Mouse (Mus musculus) kidney, embryonic 15.5 days (tissue): ENCODE measurements around the gene Dctn3. TPM values are rescaled to one million over a fixed set of nuclear protein-coding genes. Genes with fewer than 3 reads are reported as not detected.

Experiments
- ATAC-seq: fragments of 200-750 bp; cut with Nextera tagmentation; replicated peaks from 2 replicates; pipeline ENCODE4 v1.8.0; 2017; ENCODE audit warnings: moderate TSS enrichment; ENCODE audit not compliant: low FRiP score
- H3K27ac ChIP-seq: fragments of 300-500 bp; sonication (generic); 2 replicates; pipeline ENCODE4 v1.5.1; 2015; ENCODE audit warnings: mild to moderate bottlenecking, inconsistent platforms
- H3K27me3 ChIP-seq: fragments of 300-500 bp; sonication (generic); 2 replicates; pipeline ENCODE4 v1.6.1; 2015; ENCODE audit warnings: inconsistent platforms
- H3K36me3 ChIP-seq: fragments of 300-500 bp; sonication (generic); 2 replicates; pipeline ENCODE4 v1.6.1; 2015; ENCODE audit warnings: inconsistent platforms
- H3K4me1 ChIP-seq: fragments of 300-500 bp; sonication (generic); 2 replicates; pipeline ENCODE4 v1.6.1; 2015; ENCODE audit warnings: inconsistent platforms
- H3K4me2 ChIP-seq: fragments of 300-500 bp; sonication (generic); 2 replicates; pipeline ENCODE4 v1.6.1; 2015; ENCODE audit warnings: moderate library complexity, mild to moderate bottlenecking, inconsistent platforms
- H3K4me3 ChIP-seq: fragments of 300-500 bp; sonication (generic); replicated peaks from 2 replicates; pipeline ENCODE4 v1.5.1; 2015; ENCODE audit warnings: mild to moderate bottlenecking, inconsistent platforms
- H3K9ac ChIP-seq: fragments of 300-500 bp; sonication (generic); 2 replicates; pipeline ENCODE4 v1.6.1; 2015; ENCODE audit warnings: mild to moderate bottlenecking, inconsistent platforms
- H3K9me3 ChIP-seq: fragments of 300-500 bp; sonication (generic); replicated peaks from 2 replicates; pipeline ENCODE4 v1.6.1; 2016; ENCODE audit warnings: inconsistent platforms
- WGBS: fragments of 180-500 bp; shearing (Covaris S2); methylation state at CpG from one replicate; pipeline ENCODE4 v1.1.7; 2015; ENCODE audit warnings: mixed read lengths; 5-methylcytosine and 5-hydroxymethylcytosine counted together
- polyA plus RNA-seq: library from polyadenylated mRNA; unstranded; fragments of >200 nt; fragmentation: Nextera tagmentation; extraction: Ambion mirVana; gene quantifications from 2 replicates; pipeline ENCODE4 v1.2.1, GENCODE M21; 2015

Gene Dctn3
- polyA plus RNA-seq, 1 experiment from 2014 or later: 132 TPM

DNA sequence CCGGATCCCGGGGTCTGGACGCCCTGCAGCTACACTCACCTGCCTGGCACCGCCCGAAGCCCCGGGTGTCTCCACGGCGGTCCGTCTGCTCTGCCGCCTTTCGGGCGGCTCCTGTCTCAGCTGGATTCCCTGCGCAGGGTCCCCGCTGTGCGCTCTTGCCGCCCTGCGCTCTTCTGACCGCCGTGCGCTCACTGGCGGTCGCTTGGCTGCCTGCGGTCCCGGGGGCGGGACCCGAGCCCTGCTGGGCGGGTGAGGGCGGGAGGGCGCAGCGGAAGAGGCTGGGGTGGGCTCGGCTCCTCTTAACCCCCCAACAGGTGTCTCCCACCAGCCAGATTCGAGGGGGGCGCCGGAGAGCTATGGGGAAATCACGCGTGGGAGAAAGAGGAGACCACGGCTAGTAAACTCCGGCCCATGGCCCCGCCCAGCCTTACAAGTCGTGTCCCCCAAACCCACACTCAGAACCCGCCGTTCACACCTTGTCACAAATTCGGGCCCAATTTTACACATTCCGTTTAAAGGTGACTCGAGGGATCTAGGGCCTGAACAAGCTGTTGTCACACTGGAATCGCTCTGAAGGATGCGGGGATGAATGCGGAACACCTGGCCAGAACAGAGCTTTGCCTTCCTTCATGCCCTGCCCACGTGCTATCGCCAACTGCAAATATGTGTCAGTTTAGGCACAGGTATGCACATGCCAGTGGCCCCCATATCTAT lies 8.2 kb upstream of the Dctn3 start, which contains the start of gene Arid3c:
Gene Arid3c, minus strand, starts transcription at position 91 of the 714 bp plus-strand sequence.
- no peak within 1 kb of the TSS for H3K9ac ChIP-seq
- ATAC-seq: peak; percentile 58; the same call in 1 of the 2 replicates
- under 1% methylated on average over 48 of the region's 50 CpGs for WGBS
- H3K4me3 ChIP-seq: peak within 1 kb of the TSS; percentile 38
- H3K4me1 ChIP-seq: peaks cover 16% of the 10 kb centered on the region
- no peak within 1 kb of the TSS for H3K27ac ChIP-seq
- peak within 1 kb of the TSS; percentile 71 for H3K4me2 ChIP-seq
- H3K36me3 ChIP-seq: no peaks in the 10 kb centered on the region
- H3K27me3 ChIP-seq: peaks cover 75% of the 10 kb centered on the region
- no peaks in the 10 kb centered on the region for H3K9me3 ChIP-seq

DNA sequence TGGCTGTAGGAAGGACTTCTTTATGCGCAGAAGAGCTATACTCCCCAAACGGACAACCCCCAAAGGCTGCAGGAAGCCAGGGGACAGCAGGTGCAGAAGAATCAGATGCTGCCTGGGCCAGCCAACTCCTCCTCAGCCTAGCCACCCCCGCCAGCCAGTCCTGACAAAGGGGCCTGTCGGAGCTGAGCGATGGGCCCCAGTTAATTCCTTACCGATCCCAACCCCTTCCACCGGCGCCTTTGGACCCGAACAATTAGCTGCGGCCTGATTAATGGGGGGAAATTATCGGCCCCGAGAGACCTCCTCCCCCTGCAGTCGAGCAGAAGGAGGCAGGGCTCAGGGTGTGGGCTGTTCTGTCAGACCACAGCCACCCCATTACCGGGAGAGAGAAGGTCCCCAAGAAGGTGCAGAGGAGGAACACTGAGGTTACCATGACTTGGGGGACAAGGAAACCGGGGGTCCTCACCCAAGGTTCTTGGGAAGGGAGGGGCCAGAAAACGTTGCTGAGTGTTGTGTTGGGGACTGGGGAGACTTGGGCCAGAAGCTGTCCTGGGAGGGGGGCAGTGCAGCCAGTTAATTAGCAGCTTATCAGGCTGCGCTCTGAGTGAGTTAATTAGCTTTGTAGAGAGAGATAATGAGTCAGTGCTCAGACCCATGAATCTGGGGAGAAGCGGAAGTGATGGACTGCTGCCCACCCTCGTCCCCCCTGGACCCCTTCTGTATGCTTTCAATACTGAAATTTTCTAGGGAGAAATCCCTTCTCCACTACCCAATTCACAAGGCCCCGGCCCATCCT lies 4.1 kb upstream of the Dctn3 start:
- no peaks in the 10 kb centered on the region for H3K9me3 ChIP-seq
- no peak overlapping the region; the same call in 1 of the 2 replicates for H3K4me2 ChIP-seq
- H3K9ac ChIP-seq: no peak overlapping the region
- no peak overlapping the region for H3K27ac ChIP-seq
- H3K4me3 ChIP-seq: no peak overlapping the region; the same call in 1 of the 2 replicates
- 12% methylated on average over 20 of the region's 20 CpGs for WGBS
- H3K27me3 ChIP-seq: peaks cover 83% of the 10 kb centered on the region
- H3K36me3 ChIP-seq: no peaks in the 10 kb centered on the region
- peaks cover 31% of the 10 kb centered on the region for H3K4me1 ChIP-seq
- no peak for ATAC-seq

DNA sequence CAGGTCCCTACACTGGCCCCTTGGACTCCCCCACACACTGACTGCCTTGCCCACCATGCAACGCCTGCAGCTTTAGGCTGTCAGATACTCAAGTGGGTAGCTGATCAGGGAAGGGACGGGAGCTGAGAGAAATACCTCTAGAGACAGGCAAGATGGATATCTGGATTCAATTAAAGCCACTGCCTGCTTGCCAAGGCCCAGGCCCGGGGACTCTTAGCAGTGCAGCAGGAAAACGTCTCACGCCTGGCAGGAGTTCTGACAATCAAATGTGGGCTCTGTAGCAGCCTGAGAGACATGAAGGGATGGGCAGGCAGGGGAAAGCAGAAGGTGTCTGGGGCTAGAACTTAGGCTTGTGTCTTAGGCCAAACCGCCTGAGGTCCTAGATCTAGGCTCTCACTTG lies 6.1 kb downstream of the Dctn3 start:
- Histone ChIP-seq H3K4me2 (no peak overlapping the region), H3K9me3 (no peaks in the 10 kb centered on the region), H3K27me3 (no peaks in the 10 kb centered on the region), H3K4me3 (no peak overlapping the region), H3K4me1 (peaks cover 20% of the 10 kb centered on the region), H3K9ac (no peak overlapping the region), H3K36me3 (peaks cover 58% of the 10 kb centered on the region), H3K27ac (no peak overlapping the region)
- WGBS: 74% methylated on average over 6 of the region's 6 CpGs
- no peak for ATAC-seq

DNA sequence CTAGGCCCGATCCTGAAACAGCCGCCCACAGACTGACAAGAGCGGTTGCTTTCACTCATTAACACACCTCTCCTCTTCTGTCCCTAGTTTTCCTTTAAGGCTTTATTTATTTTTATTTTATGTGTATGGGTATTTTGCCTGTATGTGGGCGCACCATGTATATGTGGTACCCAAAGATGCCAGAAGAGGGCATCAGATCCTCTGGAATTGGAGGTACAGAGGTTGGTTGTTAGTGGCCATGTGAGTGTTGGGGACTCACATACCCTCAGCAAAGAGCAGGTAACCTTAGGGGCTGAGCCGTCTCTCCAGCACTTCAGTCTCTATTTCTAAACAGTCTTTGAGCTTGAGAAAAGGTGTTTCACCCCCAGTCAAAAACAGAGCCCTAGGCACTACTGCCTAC lies 7.4 kb downstream of the Dctn3 start:
- no peak overlapping the region for H3K4me2 ChIP-seq
- H3K36me3 ChIP-seq: peaks cover 67% of the 10 kb centered on the region
- WGBS: 82% methylated on average over 5 of the region's 5 CpGs
- H3K4me3 ChIP-seq: no peak overlapping the region
- no peak overlapping the region for H3K9ac ChIP-seq
- H3K27me3 ChIP-seq: no peaks in the 10 kb centered on the region
- no peak for ATAC-seq
- H3K27ac ChIP-seq: no peak overlapping the region
- no peaks in the 10 kb centered on the region for H3K9me3 ChIP-seq
- peaks cover 26% of the 10 kb centered on the region for H3K4me1 ChIP-seq

DNA sequence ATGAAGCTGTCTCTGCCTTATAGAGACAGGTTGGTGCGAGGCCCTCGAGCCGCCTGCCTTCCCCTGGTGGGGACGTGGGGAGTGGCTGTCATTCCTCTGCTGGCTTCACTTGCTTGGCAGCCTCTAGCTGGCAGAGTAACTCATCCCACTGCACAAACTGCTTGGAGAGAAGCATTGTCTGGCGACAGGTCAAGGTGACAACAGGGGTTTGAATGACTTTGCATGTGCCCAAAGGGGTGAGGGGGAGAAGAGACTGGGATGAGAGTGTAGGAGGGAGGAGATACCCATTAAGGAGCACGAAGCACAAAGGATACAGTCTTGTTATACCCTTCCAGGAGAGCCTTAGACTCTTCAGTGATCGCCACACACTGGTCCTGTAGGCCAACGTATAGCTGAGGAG lies 7.9 kb downstream of the Dctn3 start:
- WGBS: 72% methylated on average over 8 of the region's 8 CpGs
- no peak for ATAC-seq
- H3K4me3 ChIP-seq: no peak overlapping the region

DNA sequence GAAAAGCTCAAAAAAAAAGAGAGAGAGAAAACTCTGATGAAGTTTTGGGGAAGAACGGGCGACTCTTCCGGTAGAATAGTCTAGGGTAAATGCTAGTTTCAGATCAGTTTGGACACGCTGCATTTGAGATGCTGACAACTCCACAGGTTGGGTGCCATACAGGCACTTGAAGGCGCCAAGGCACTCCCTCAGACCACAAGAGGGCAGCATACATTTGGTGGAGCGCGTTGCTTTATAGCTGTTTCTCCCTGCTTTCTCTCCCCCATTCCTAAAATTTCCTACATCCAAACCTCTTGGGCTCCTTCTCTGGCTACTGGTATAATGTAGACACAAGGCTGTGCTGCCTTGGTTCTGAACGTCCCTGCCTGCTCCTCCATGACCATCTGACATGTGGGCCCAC lies 8.7 kb downstream of the Dctn3 start:
- H3K36me3 ChIP-seq: peaks cover 55% of the 10 kb centered on the region
- WGBS: 16% methylated on average over 8 of the region's 8 CpGs
- peak overlapping the region; percentile 73 for H3K4me3 ChIP-seq
- ATAC-seq: no peak
- no peaks in the 10 kb centered on the region for H3K9me3 ChIP-seq
- H3K27me3 ChIP-seq: no peaks in the 10 kb centered on the region
- no peak overlapping the region for H3K9ac ChIP-seq
- H3K27ac ChIP-seq: 0 out of 2 replicates have a peak overlapping the region, but pooled peaks have one; percentile 73
- H3K4me2 ChIP-seq: peak overlapping the region; percentile 91
- H3K4me1 ChIP-seq: peaks cover 26% of the 10 kb centered on the region

More for the DNA sequence above, 7.9 kb downstream of the Dctn3 start:
- Histone ChIP-seq H3K9ac (no peak overlapping the region), H3K36me3 (peaks cover 63% of the 10 kb centered on the region), H3K4me1 (peaks cover 26% of the 10 kb centered on the region), H3K27ac (no peak overlapping the region), H3K9me3 (no peaks in the 10 kb centered on the region), H3K4me2 (no peak overlapping the region), H3K27me3 (no peaks in the 10 kb centered on the region)

DNA sequence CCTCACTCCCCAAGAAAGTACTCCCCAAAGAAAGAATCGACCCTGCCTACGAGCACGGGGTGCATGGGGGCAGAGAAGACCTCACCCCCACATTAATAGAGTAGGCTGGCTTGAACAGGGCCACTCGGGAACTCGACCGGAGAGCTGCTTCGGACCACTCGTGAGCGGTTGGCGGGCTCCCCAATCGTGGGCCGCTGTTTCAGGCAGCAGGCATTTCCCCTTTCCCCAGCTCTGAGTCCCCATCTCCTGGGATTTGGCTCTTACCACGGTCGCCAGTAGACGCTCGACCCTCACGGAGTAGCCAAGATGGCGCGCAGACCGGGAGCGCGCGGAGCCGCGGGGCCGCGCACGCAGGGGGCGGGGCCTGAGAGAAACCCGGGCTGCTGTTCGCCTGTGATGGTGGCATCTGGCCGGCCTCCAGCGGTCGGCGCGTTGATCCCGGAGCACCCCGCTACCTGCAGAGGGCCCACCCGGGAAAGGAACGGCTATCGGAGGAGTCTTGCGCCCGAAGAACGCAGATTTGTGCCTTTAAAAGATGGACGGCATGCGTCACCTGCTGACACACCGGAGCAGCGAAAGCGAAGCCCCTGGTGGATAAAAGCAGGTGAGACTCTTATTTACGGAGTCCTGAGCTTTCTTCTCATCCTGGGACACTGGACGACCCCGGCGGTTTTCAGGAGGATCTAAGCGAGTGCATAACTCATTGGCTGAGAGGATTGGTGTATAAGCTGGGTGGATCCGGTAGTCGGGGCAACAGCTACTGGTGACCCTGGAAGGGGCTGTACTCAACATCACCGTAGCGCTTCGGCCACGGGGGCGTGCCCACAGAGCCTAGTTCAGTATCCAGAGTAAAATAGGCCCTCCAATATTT lies 9.5 kb downstream of the Dctn3 start, which contains the start of gene Rpp25l:
Gene Rpp25l, minus strand, starts transcription at position 338 of the 871 bp plus-strand sequence.
- Histone ChIP-seq H3K27ac (peak within 1 kb of the TSS; percentile 73), H3K27me3 (no peaks in the 10 kb centered on the region), H3K9ac (peak within 1 kb of the TSS; percentile 90), H3K36me3 (peaks cover 47% of the 10 kb centered on the region), H3K9me3 (no peaks in the 10 kb centered on the region), H3K4me3 (peak within 1 kb of the TSS; percentile 73), H3K4me1 (peaks cover 26% of the 10 kb centered on the region), H3K4me2 (peak within 1 kb of the TSS; percentile 91)
- peak; percentile 80 for ATAC-seq
- WGBS: under 1% methylated on average over 61 of the region's 61 CpGs

DNA sequence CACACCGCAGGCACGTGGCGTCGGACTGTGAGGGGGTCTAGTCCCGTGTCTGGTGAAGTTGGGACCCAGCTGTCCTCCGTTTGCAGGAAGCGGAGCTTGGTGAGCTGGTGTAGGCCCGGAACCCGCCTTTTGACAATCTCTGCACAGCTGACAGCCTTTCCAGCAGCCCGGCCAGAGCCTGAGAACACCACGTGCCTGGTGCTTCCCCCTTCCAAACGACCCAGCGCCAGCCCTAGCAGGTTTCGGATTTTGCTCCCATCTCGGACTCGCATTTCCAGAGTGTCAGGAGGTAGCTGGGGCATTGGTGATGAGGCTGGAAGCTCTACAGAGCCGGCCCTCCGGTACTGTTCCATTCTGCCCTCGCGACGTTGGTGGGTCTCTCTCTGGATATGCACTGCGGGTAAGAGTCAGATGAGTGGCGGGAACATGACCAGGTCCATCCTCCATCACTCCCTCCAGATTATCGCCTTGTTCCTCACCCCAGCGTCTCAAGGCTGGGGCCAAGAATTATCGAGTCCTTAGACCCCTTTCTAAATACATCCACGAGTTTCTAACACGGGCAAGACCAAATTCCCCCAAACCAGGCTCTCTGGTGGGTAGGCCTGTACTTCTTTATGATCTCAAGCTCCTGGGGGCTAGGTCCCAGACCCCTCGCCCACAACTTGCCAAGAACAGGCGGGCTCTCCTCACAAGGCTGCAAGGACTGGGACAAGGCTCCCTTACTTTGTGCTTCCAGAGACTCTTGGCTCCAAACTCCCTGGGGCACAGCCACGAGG lies 10.4 kb downstream of the Dctn3 start:
- H3K27me3 ChIP-seq: no peaks in the 10 kb centered on the region
- H3K27ac ChIP-seq: peak overlapping the region; percentile 73; the same call in 1 of the 2 replicates
- H3K9me3 ChIP-seq: no peaks in the 10 kb centered on the region
- peak overlapping the region; percentile 91 for H3K4me2 ChIP-seq
- H3K4me1 ChIP-seq: peaks cover 33% of the 10 kb centered on the region
- peak; percentile 17 for ATAC-seq
- WGBS: 39% methylated on average over 31 of the region's 31 CpGs
- H3K4me3 ChIP-seq: peak overlapping the region; percentile 73
- peak overlapping the region; percentile 90 for H3K9ac ChIP-seq
- peaks cover 39% of the 10 kb centered on the region for H3K36me3 ChIP-seq

DNA sequence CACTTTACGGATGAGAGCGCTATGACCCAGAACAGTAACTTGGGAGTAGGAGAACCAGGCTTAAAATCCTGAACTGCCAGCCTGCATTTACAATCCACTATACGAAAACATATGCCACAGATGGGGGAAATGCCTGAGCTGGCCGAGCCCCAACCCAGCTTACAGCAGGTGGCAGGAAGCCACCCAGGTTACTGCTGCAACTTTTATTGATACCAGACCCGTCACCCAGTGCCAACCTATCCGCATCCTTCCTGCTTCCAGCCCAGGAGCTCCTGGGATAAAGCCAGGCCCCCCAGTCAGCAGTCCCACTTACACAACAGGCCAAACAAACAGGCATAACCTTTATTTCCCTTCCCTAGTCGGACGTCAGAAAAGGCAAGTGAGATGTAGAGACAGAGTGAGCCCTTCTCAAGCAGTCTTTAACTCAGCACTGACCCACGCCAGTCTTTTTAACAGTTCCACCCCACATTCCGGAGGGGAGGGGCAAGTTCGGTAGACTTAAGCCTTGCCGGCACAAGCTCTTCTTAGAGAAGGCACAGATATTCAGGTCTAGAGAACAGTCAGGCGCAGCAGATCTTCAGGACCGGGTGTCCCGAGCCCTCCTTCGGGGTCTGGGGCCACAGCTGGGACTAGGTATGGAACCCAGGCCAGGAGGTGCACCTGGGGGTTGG lies 11.1 kb downstream of the Dctn3 start:
- H3K27ac ChIP-seq: no peak overlapping the region
- no peaks in the 10 kb centered on the region for H3K27me3 ChIP-seq
- WGBS: 80% methylated on average over 16 of the region's 16 CpGs
- no peak for ATAC-seq
- peak overlapping the region; percentile 73 for H3K4me3 ChIP-seq
- H3K4me2 ChIP-seq: peak overlapping the region; percentile 91
- H3K36me3 ChIP-seq: peaks cover 32% of the 10 kb centered on the region
- H3K4me1 ChIP-seq: peaks cover 39% of the 10 kb centered on the region
- no peaks in the 10 kb centered on the region for H3K9me3 ChIP-seq
- peak overlapping the region; percentile 90 for H3K9ac ChIP-seq

DNA sequence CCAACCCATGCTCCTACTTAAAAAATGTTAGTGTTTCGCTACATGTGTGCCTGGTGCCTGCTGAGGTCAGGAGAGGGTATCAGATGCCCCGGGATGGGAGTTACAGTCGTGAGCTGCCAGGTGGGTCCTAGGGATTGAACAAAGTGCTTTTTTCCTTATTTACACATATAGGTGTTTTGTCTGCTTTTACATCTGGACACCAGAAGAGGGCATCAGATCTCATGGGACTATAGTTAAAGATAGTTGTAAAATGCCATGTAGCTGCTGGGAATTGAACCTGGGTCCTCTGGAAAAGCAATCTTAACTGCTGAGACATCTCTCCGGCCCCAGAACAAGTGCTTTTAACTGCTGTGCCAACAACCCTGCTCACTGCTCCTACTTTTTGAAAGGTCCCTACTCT lies 12.7 kb downstream of the Dctn3 start:
- 72% methylated on average over 4 of the region's 4 CpGs for WGBS
- H3K4me3 ChIP-seq: no peak overlapping the region
- no peak overlapping the region for H3K27ac ChIP-seq
- H3K9me3 ChIP-seq: no peaks in the 10 kb centered on the region
- H3K36me3 ChIP-seq: peaks cover 20% of the 10 kb centered on the region
- H3K4me2 ChIP-seq: no peak overlapping the region
- peaks cover 46% of the 10 kb centered on the region for H3K4me1 ChIP-seq
- ATAC-seq: no peak
- H3K27me3 ChIP-seq: peaks cover 12% of the 10 kb centered on the region
- no peak overlapping the region for H3K9ac ChIP-seq
